Mouse (Mus musculus) heart, embryonic 11.5 days (tissue): ENCODE measurements around the gene Eya2. TPM values are rescaled to one million over a fixed set of nuclear protein-coding genes. Genes with fewer than 3 reads are reported as not detected.

ENCODE experiments used
- ATAC-seq: fragments of 200-750 bp; cut with Nextera tagmentation; replicated peaks from 2 replicates; pipeline ENCODE4 v1.8.0; 2017; ENCODE audit warnings: moderate library complexity; ENCODE audit not compliant: insufficient number of reproducible peaks, low FRiP score, low TSS enrichment
- H3K27ac ChIP-seq: fragments of 300-500 bp; sonication (generic); 2 replicates; pipeline ENCODE4 v1.5.1; 2014; ENCODE audit warnings: mild to moderate bottlenecking, low read depth, low read length
- H3K27me3 ChIP-seq: fragments of 300-500 bp; sonication (generic); 2 replicates; pipeline ENCODE4 v1.6.1; 2014; ENCODE audit warnings: mild to moderate bottlenecking, low read length, mixed read lengths; ENCODE audit not compliant: control insufficient read depth, insufficient read depth
- H3K36me3 ChIP-seq: fragments of 300-500 bp; sonication (generic); 2 replicates; pipeline ENCODE4 v1.6.1; 2014; ENCODE audit warnings: mild to moderate bottlenecking, low read length, moderate library complexity, mixed read lengths; ENCODE audit not compliant: control insufficient read depth, insufficient read depth
- H3K4me1 ChIP-seq: fragments of 300-500 bp; sonication (generic); 2 replicates; pipeline ENCODE4 v1.6.1; 2014; ENCODE audit warnings: low read length; ENCODE audit not compliant: control insufficient read depth, insufficient read depth
- H3K4me2 ChIP-seq: fragments of 300-500 bp; sonication (generic); 2 replicates; pipeline ENCODE4 v1.6.1; 2014; ENCODE audit warnings: mild to moderate bottlenecking, moderate library complexity
- H3K4me3 ChIP-seq: fragments of 300-500 bp; sonication (generic); 2 replicates; pipeline ENCODE4 v1.5.1; 2014; ENCODE audit warnings: low read depth, low read length
- H3K9ac ChIP-seq: fragments of 300-500 bp; sonication (generic); 2 replicates; pipeline ENCODE4 v1.6.1; 2014; ENCODE audit warnings: mild to moderate bottlenecking, low read depth, low read length, moderate library complexity
- H3K9me3 ChIP-seq: fragments of 300-500 bp; sonication (generic); replicated peaks from 2 replicates; pipeline ENCODE4 v1.6.1; 2016; ENCODE audit warnings: low read length; ENCODE audit not compliant: control insufficient read depth
- WGBS: fragments of 180-500 bp; shearing (Covaris S2); extraction: QIAGEN DNeasy Blood & Tissue Kit; methylation state at CpG from one replicate; pipeline ENCODE4 v1.1.7; 2014; ENCODE audit not compliant: insufficient replicate concordance; 5-methylcytosine and 5-hydroxymethylcytosine counted together
- polyA plus RNA-seq: library from polyadenylated mRNA; unstranded; fragments of >200 nt; fragmentation: Nextera tagmentation; extraction: Ambion mirVana; gene quantifications from 2 replicates; pipeline ENCODE4 v1.2.1, GENCODE M21; 2014

Gene Eya2
- polyA plus RNA-seq, 1 experiment from 2014 or later, result 0.72 TPM

DNA sequence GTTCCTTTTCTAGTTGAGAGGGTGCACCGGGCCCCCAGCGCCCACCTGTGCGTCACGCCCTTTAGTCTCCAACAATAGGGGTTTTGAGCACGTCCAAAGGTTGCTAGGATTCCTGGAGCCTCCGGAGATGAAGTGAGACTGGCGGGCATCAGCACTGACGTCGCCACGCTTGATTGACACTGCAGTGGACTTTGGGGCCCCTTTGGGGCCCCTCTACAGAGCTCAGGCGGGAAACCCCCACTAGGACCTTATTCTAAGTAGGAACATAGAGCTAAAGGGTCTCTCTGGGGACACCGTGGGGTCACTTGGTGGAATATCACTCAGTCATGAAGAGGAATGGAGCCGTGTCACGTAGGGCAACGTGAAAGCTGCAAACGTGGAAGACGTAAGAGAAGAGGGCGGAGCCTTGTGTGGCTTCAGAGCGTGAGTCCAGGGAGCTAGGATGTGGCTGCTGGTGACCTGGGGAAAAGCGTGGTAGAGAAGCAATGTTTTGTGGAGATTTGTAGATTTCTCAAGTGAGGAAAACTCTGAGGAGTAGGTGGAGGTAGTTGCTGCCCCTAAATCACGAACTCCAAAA lies 147.5 kb downstream of the Eya2 start:
- Histone ChIP-seq H3K4me1 (no peaks in the 10 kb centered on the region), H3K9ac (no peak overlapping the region), H3K27me3 (peaks cover 12% of the 10 kb centered on the region), H3K4me2 (no peak overlapping the region), H3K4me3 (no peak overlapping the region), H3K9me3 (no peaks in the 10 kb centered on the region), H3K27ac (no peak overlapping the region), H3K36me3 (no peaks in the 10 kb centered on the region)
- 26% methylated on average over 21 of the region's 21 CpGs for WGBS
- ATAC-seq, result no peak

DNA sequence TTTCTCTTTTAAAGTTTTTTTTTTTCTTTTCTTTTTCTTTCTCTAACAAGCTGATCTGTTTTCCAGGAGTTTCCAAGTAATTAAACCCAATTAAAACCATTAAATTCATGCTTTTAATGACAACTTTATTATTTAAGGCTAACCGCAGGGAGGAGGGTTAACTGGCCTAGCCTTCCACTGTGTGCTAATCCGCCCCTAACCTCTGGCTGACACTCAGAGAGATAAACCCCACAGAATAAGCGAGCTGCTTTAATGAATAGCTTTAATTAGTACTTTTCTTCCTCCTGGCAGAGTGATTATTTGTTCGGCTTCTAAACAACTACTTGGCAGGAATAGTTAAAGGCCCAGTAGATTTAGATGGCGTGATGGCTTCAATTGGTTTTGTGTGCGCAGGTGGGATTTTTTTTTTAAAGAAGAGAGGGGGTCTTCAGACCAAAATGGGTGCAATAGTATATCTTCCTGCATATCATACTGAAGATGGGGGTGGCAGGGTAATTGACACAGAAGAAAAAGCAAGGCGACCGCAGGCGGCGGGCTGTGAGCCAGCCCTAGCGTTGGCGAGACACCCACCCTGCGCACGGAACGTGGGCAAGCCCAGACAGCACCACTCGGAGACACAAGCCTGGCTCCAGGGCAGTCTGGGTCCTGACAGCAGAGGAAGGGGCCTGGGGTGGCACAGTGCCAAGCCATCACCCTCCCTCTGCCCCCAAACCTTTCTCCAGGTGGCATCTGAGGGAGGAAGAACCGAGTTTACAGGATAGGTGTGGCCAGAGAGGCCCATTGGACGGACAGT lies 150.7 kb downstream of the Eya2 start:
- Histone ChIP-seq H3K27ac (no peak overlapping the region), H3K4me1 (no peaks in the 10 kb centered on the region), H3K27me3 (peaks cover 30% of the 10 kb centered on the region), H3K4me2 (no peak overlapping the region), H3K9me3 (no peaks in the 10 kb centered on the region), H3K4me3 (no peak overlapping the region), H3K9ac (no peak overlapping the region), H3K36me3 (no peaks in the 10 kb centered on the region)
- 78% methylated on average over 18 of the region's 18 CpGs for WGBS
- ATAC-seq, result no peak

- no peak overlapping the region for H3K4me2 ChIP-seq
- no peaks in the 10 kb centered on the region for H3K9me3 ChIP-seq
- ATAC-seq, result no peak
- no peaks in the 10 kb centered on the region for H3K36me3 ChIP-seq
- H3K4me1 ChIP-seq, result no peaks in the 10 kb centered on the region
- H3K9ac ChIP-seq, result no peak overlapping the region
- WGBS, result 44% methylated on average over 7 of the region's 7 CpGs
- no peak overlapping the region for H3K27ac ChIP-seq
- no peak overlapping the region for H3K4me3 ChIP-seq
- H3K27me3 ChIP-seq, result peaks cover 18% of the 10 kb centered on the region
Observed at GRCm38 (mm10) chr2:165747975-165748374, 153.1 kb downstream of the Eya2 start.

GRCm38 (mm10) chr2:165748426-165748825 lies 153.6 kb downstream of the Eya2 start:
- H3K27ac ChIP-seq, result no peak overlapping the region
- no peaks in the 10 kb centered on the region for H3K9me3 ChIP-seq
- H3K4me1 ChIP-seq, result no peaks in the 10 kb centered on the region
- WGBS, result 7% methylated on average over 11 of the region's 11 CpGs
- H3K36me3 ChIP-seq, result no peaks in the 10 kb centered on the region
- H3K4me2 ChIP-seq, result no peak overlapping the region; the same call in 1 of the 2 replicates
- ATAC-seq, result no peak
- H3K27me3 ChIP-seq, result peaks cover 18% of the 10 kb centered on the region
- H3K9ac ChIP-seq, result no peak overlapping the region
- H3K4me3 ChIP-seq, result no peak overlapping the region

DNA sequence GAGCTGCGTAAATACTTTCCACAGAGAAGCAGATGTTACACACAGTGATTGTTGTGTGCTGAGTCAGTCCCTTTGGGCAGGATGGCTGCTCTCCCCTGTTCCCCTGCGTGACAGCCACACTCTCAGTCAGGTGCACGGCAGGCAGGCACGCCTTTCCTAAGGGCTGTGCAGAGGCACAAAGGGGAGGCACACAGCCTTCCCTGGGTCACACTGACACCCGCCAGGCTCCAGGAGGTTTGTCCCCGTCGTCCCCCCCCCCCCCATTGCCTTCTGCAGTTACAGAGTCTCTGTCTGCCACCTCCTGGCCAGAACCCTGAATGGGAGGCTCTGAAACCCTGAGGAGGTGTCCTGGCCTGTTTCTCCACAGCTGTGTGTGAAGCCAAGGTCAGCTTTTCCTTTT lies 156.2 kb downstream of the Eya2 start:
- Histone ChIP-seq H3K27ac (no peak overlapping the region), H3K9me3 (no peaks in the 10 kb centered on the region), H3K27me3 (peaks cover 18% of the 10 kb centered on the region), H3K9ac (no peak overlapping the region), H3K36me3 (no peaks in the 10 kb centered on the region), H3K4me2 (no peak overlapping the region), H3K4me1 (no peaks in the 10 kb centered on the region), H3K4me3 (no peak overlapping the region)
- 31% methylated on average over 7 of the region's 7 CpGs for WGBS
- no peak for ATAC-seq

DNA sequence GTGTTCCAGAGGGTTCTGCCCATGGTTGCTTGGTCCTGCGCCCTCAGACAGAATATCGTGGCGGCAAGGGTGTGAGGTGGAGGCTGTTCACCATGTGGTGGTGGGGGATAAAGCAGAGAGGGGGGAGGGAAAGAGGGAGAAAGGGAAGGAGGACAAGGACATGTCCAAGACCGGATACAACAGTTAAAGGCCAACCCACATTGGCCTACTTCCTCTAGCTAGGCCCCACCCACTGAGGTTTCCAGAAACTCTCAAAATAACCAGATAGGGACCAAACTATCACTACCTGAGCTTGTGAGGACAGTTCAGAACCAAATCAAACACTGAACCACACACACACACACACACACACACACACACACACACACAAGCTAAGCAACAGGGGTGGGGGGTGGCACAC lies 157.9 kb downstream of the Eya2 start:
- Histone ChIP-seq H3K4me1 (no peaks in the 10 kb centered on the region), H3K27ac (no peak overlapping the region), H3K27me3 (peaks cover 18% of the 10 kb centered on the region), H3K9me3 (no peaks in the 10 kb centered on the region), H3K4me3 (no peak overlapping the region), H3K9ac (no peak overlapping the region), H3K36me3 (no peaks in the 10 kb centered on the region), H3K4me2 (no peak overlapping the region)
- 75% methylated on average over 4 of the region's 4 CpGs for WGBS
- no peak for ATAC-seq

DNA sequence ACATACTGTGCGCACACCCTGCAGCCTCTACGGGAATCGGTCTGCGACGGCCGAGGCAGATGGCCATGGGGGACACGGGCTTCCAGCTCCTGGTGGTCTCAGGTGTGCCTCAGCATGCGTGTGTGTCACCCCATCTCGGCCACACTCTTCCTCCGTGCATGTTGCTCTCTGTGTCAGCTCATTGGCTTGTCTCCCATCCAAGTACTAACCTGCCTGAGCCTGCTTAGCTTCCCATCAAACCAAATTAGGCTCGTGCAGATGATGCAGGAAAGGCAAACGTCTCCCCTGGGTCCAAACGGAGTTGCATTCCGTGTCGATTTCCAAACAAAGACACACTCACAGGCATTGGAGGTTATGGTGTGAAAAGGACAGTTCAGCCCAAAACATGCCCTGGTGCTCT lies 163.0 kb downstream of the Eya2 start:
- H3K36me3 ChIP-seq, result no peaks in the 10 kb centered on the region
- 80% methylated on average over 15 of the region's 15 CpGs for WGBS
- no peak overlapping the region for H3K9ac ChIP-seq
- no peak overlapping the region for H3K27ac ChIP-seq
- H3K27me3 ChIP-seq, result no peaks in the 10 kb centered on the region
- H3K9me3 ChIP-seq, result no peaks in the 10 kb centered on the region
- no peaks in the 10 kb centered on the region for H3K4me1 ChIP-seq
- no peak overlapping the region for H3K4me2 ChIP-seq
- no peak for ATAC-seq
- no peak overlapping the region for H3K4me3 ChIP-seq

- Histone ChIP-seq H3K27me3 (no peaks in the 10 kb centered on the region), H3K4me3 (no peak overlapping the region), H3K36me3 (no peaks in the 10 kb centered on the region), H3K9ac (no peak overlapping the region), H3K4me2 (no peak overlapping the region), H3K4me1 (no peaks in the 10 kb centered on the region), H3K9me3 (no peaks in the 10 kb centered on the region), H3K27ac (no peak overlapping the region)
- ATAC-seq, result no peak
- WGBS, result 24% methylated on average over 5 of the region's 5 CpGs
Observed at GRCm38 (mm10) chr2:165758534-165758933, 163.7 kb downstream of the Eya2 start.
